Mouse (Mus musculus): ENCODE results near the gene Plekhf1.
A peak's percentile ranks its signal among the peaks of the same experiment; 100 is the strongest.

Plekhf1 gene

GRCm38 (mm10) chr7:38227900-38228298, at the start of gene Plekhf1:
TSS of gene Plekhf1 (minus strand) at chr7:38228016.
- peak; percentile 94 for DNase-seq (ENCODE audit: extremely low read depth, insufficient read length, low spot score)

DNA sequence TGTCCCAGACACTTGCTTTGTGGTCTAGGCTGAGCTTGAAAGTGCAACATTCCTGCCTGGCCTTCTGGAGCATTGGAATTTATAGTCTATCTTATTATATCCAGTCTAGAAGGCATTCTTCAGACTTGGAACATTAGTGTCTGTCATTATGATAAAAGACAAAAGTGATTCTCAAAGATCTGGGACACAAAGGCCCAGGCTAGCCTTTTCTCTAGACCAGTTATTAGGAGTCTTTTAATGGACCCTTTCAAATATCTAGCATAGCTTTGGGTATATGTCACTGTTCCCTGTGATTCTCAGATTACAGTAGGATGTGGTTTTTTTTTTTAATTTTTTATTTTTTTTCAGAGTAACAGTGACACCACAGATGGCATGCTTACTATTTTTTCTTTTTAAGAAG, 44.7 kb upstream of the Plekhf1 start:
- DNase-seq (ENCODE audit: extremely low read depth, insufficient read length, low spot score), result peak; percentile 11

DNA sequence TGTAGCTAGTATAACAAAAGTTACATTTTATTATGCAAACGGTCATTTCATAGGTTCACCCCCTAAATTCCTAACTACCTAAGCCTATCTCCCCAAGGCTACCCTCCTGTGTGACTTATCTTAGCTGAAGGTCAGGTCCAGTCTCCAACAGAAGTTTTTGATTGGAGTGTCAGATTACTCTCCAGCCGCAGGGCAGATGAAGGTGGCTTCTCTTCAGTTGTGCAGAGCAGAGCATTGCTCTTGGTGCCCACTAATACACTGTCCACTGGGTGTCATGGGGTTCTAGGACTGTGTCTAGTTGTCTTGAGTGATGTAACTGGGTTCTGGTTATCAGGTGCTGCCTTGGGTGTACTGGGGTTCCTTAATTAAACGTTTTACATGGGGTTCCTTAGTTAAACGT, 44.0 kb upstream of the Plekhf1 start:
- no peak for DNase-seq (ENCODE audit: extremely low read depth, insufficient read length, low spot score)

DNA sequence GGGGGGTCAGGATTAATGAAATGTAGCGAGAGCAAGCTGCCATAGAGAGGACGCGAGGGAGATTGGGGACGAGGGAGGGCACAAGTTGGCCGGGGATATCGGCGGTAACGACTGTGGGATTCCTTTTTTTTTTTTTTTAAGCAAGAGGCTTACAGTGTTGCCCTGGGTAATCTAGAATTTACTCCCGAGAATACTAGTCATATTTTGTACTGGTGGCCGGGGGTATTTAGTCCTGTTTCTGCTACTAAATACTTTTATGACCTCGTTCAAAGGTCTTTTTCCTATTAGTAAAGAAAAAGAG, 43.6 kb upstream of the Plekhf1 start:
- no peak for DNase-seq (ENCODE audit: extremely low read depth, insufficient read length, low spot score)

- peak; percentile 86 for DNase-seq (ENCODE audit: extremely low read depth, insufficient read length, low spot score)
Measured at GRCm38 (mm10) chr7:38270703-38271510, 43.1 kb upstream of the Plekhf1 start, which contains the start of gene Pop4. TSS of gene Pop4 (minus strand) at chr7:38271423.

- peak; percentile 22 for DNase-seq (ENCODE audit: extremely low read depth, insufficient read length, low spot score)
Measured at GRCm38 (mm10) chr7:38267006-38267680, 39.3 kb upstream of the Plekhf1 start.

DNA sequence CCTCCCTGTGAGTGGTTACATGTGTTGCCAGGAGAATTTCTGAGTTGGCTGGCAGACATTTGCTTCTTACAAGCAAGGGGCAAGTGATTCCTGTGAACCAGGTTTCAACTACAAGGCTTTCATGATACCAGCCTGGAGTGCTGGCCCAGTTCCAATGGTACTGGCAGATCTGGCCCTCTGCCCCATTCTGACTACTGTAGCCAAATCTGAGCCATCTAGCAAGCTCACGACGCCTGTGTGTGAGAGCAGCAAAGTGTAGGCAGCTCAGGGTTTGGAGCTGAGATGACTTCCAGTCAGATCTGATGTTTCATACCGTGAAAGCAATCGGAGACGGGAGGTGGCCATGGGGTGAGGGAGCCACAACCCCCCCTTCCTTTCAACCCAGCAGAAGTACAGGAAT, 34.6 kb upstream of the Plekhf1 start:
- DNase-seq (ENCODE audit: extremely low read depth, insufficient read length, low spot score), result no peak

DNA sequence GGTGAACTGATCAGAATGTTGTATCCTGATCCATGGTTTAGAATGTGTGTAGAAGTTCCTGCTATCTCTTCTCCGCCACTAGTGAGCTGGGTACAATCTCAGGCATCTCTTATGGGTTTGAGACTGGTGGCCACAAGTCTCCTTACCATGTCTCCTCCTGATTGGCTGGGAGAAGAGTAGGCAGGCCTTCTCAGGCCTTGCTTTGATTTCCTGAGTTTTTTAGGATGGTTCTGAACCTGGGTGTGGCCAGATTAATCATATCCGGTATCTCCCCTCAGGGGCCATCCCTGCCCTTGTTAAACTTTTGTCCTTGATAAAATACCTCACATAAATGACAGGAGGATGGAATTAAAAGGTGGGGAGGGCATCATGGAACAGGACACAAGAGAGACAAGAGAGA, 31.8 kb upstream of the Plekhf1 start:
- DNase-seq (ENCODE audit: extremely low read depth, insufficient read length, low spot score), result no peak

- no peak for DNase-seq (ENCODE audit: extremely low read depth, insufficient read length, low spot score)
Measured at GRCm38 (mm10) chr7:38253441-38253840, 25.6 kb upstream of the Plekhf1 start.

DNA sequence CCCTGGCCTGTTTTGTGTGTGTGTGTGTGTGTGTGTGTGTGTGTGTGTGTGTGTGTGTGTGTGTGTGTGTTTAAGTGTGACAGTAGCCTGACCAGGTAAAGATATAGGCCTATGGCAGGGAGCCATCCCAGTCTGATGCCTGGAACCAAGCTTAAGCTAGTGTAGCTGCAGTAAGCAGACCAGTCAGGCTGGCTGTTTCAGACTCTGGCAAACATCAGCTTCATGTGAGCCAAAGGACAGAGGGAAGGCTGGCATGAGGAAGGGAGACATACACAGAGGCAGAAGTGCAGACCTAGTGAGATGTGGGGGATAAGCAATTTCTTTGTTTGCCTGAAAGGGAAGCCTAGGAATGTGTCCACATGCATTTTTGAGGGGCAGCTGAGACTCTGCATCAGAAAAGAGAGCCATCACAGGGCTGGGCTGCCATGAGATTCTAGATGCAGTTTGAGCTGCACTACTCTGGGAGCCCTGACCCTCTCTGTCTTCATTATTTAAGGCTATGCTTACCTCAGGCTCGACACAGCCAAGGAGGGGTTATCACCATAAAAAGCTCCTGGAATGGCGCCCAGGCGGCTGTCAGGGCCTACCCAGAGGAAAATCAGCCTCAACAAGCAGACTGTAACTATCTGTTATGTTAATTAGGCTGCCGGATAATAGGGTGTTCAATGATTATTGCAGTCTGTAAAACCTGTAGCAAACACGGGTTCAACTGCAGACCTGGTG, 23.8 kb upstream of the Plekhf1 start:
- no peak for DNase-seq (ENCODE audit: extremely low read depth, insufficient read length, low spot score)

GRCm38 (mm10) chr7:38242417-38242816, 14.6 kb upstream of the Plekhf1 start:
- DNase-seq (ENCODE audit: extremely low read depth, insufficient read length, low spot score), result no peak

GRCm38 (mm10) chr7:38237140-38237539, 9.3 kb upstream of the Plekhf1 start:
- DNase-seq (ENCODE audit: extremely low read depth, insufficient read length, low spot score), result no peak

DNA sequence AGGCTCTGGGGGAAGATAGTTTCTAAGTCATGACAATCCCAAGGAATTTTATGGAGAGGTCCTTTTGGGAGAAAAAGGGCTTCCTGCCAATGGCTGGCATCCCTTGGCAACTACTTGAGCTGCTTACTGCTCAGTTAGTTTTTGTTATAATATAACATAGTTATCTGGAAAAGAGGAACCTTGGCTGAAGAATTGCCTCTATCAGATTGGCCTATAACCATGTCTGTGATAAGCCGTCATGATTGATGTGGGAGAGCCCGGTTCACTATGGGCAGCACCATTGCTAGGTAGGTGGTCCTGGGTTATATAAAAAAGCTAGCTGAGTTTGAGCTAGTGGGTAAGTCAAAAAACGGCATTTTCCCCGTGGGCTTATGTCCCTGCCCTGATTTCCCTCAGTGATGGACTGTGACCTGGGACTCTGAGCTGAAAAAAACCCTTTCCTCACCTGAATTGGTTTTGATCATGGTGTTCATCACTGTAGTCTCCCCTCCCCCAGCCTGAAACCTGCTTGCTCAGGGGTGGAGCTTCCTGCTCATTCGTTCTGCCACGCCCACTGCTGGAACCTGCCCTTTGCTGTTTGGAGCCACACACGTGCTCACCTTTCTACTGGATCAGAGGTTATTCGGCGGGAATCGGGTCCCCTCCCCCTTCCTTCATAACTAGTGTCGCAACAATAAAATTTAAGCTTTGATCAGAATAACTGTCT, 8.7 kb upstream of the Plekhf1 start:
- no peak for DNase-seq (ENCODE audit: extremely low read depth, insufficient read length, low spot score)

DNA sequence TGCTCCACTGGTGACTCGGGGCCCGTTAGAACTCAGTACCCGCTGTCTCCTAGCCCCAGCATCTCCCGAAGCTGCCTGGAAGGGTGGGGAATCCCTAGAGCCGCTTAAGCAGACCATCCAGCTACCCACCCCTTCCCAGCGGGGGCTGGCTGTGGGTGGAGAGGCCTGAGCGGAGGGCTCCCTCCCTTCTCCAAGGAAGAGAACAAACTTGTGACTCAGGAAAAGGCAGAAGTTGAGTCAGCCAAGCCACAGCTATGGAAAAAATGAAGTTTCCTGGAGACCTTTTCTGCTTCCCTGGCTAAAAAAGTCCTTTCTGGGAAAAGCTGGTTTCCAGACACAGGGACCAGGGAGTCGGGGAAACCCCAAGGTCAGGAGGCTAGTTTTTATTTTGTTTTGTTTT, 2.5 kb upstream of the Plekhf1 start:
- DNase-seq (ENCODE audit: extremely low read depth, insufficient read length, low spot score), result peak; percentile 89

DNA sequence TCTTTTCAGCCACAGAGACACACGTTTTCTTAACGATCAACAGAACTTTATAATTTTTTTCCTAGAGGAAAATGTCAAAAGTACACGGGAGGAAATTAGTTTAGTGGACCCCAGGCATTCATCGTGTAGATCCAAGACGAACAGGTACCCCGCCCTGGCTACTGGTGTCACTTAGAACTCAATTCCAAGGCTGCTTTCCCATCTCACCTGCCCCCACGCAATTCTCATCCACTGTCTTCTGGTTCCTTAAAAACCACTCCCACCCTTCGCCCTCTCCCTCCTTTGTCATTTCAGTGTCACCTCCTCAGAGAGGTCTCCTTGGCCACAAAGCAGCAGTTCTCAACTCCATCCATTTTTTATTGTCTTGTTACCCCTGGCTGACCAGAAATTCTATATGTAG, 513 bp upstream of the Plekhf1 start:
- no peak for DNase-seq (ENCODE audit: extremely low read depth, insufficient read length, low spot score)

GRCm38 (mm10) chr7:38227181-38227899, 476 bp downstream of the Plekhf1 start:
- peak; percentile 79 for DNase-seq (ENCODE audit: extremely low read depth, insufficient read length, low spot score)

GRCm38 (mm10) chr7:38226226-38226625, 1.6 kb downstream of the Plekhf1 start:
- no peak for DNase-seq (ENCODE audit: extremely low read depth, insufficient read length, low spot score)

- peak; percentile 30 for DNase-seq (ENCODE audit: extremely low read depth, insufficient read length, low spot score)
Measured at GRCm38 (mm10) chr7:38224577-38225369, 3.0 kb downstream of the Plekhf1 start.

GRCm38 (mm10) chr7:38220866-38221265, 7.0 kb downstream of the Plekhf1 start:
- no peak for DNase-seq (ENCODE audit: extremely low read depth, insufficient read length, low spot score)

- no peak for DNase-seq (ENCODE audit: extremely low read depth, insufficient read length, low spot score)
Measured at GRCm38 (mm10) chr7:38219526-38219925, 8.3 kb downstream of the Plekhf1 start.

Data from 3134 (cell line).